Mouse (Mus musculus) thymus, postnatal 4 days (tissue): ENCODE measurements around the gene Kcnq1.

ENCODE experiments used
- DNase-seq: peaks from one replicate; pipeline ENCODE4 v3.0.0; 2021

Gene Kcnq1

GRCm38 (mm10) chr7:143469946-143470345, 363.8 kb downstream of the Kcnq1 start:
- peak; percentile 90 for DNase-seq

GRCm38 (mm10) chr7:143473347-143474101, 367.4 kb downstream of the Kcnq1 start, which contains the start of gene Slc22a18:
Slc22a18 (plus strand) TSS chr7:143473736.
- no peak for DNase-seq

- no peak for DNase-seq
These were observed 368.6 kb downstream of the Kcnq1 start for GRCm38 (mm10) chr7:143474811-143475210.

- no peak for DNase-seq
These were observed 369.7 kb downstream of the Kcnq1 start for GRCm38 (mm10) chr7:143475876-143476275.
